Mouse (Mus musculus): ENCODE data around the gene Zfp652. TPM values are rescaled to one million over a fixed set of nuclear protein-coding genes. Genes with fewer than 3 reads are reported as not detected.
"Not testable (repeated sequence)": the region's sequence is repeated elsewhere in the genome, so short reads cannot be mapped to it uniquely, and the experiment has no call there.

Gene Zfp652
- polyA plus RNA-seq, 1 experiment from 2014 or later: 12.8 TPM

DNA sequence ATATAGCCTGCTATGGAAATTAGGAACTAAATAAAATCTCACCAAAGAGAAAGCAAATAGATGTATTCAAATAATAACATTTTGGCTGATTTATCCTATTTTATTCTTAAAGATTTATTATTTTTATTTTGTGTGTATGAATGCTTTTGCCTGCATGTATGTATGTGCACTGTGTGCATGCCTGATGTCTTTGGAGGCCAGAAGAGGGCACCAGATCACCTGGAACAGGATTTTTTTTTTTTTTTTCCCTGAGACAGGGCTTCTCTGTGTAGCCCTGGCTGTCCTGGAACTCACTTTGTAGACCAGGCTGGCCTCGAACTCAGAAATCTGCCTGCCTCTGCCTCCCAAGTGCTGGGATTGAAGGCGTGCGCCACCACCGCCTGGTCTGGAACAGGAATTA lies 42.7 kb downstream of the Zfp652 start:
- not testable (repeated sequence) for H3K4me3 ChIP-seq (ENCODE audit: low read depth, low read length); H3K27ac ChIP-seq (replicated peaks; ENCODE audit: low read depth, low read length)
- 100% methylated on average over 4 of the region's 4 CpGs for WGBS

DNA sequence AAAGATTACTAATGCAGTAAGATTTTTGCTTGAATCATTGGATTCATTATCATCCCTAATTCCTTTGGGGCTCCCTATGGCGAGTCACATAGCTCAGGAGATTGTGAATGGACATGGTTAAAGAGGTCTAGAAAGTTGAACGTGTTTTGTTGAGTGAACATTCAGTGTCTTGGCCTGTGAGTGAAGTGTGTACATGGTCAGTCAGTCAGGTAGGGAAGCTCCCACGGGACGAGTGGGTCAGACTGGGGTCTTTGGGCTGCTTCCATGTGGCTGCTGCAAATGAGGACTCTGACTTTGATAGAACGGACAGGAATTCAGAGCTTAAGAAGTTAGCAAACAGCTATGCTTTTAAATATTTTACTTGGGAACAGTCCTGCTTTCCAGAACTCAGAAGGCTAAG lies 48.0 kb downstream of the Zfp652 start:
- Histone ChIP-seq H3K9ac (replicated peaks; ENCODE audit: low read length) (no peak overlapping the region), H3K4me2 (ENCODE audit: low read depth, low read length) (no peak overlapping the region), H3K9me3 (replicated peaks; ENCODE audit: control insufficient read depth, low read length) (no peaks in the 10 kb centered on the region), H3K4me1 (ENCODE audit: control insufficient read depth, insufficient read depth, low read length) (no peaks in the 10 kb centered on the region), H3K27me3 (ENCODE audit: control insufficient read depth, insufficient read depth, low read length) (no peaks in the 10 kb centered on the region), H3K36me3 (replicated peaks; ENCODE audit: control insufficient read depth, insufficient read depth, low read depth, low read length) (no peaks in the 10 kb centered on the region), H3K27ac (replicated peaks; ENCODE audit: low read depth, low read length) (no peak overlapping the region), H3K4me3 (ENCODE audit: low read depth, low read length) (no peak overlapping the region)
- no peak for ATAC-seq (replicated peaks; ENCODE audit: insufficient number of reproducible peaks, low FRiP score, low TSS enrichment, low read depth)
- 88% methylated on average over 5 of the region's 5 CpGs for WGBS
- no peak for DNase-seq (ENCODE audit: low spot score)

More for the DNA sequence above, 42.7 kb downstream of the Zfp652 start:
- not testable (repeated sequence) for H3K4me1 ChIP-seq (ENCODE audit: control insufficient read depth, insufficient read depth, low read length); H3K27me3 ChIP-seq (ENCODE audit: control insufficient read depth, insufficient read depth, low read length); DNase-seq (ENCODE audit: low spot score); ATAC-seq (replicated peaks; ENCODE audit: insufficient number of reproducible peaks, low FRiP score, low TSS enrichment, low read depth); H3K9ac ChIP-seq (replicated peaks; ENCODE audit: low read length); H3K36me3 ChIP-seq (replicated peaks; ENCODE audit: control insufficient read depth, insufficient read depth, low read depth, low read length); H3K4me2 ChIP-seq (ENCODE audit: low read depth, low read length); H3K9me3 ChIP-seq (replicated peaks; ENCODE audit: control insufficient read depth, low read length)

DNA sequence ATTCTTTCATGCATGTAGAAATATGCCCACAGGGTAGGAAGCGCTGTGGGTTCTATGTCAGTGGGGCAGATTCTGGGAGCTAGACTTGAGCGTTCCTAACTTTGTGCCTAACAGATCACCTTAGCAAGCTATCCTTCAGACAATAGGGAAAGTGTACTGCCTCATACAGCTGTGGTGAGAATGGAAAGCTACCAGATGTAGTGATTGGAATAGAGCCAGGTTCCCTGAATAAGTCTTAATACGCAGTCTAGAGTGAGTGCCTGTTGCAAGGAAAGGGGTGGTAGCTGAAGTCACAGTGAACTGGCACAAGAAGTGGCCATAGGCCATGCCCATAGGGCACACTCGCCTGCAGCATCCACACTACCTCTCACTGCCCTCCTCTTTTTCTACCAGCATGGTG lies 50.5 kb downstream of the Zfp652 start:
- no peaks in the 10 kb centered on the region for H3K4me1 ChIP-seq (ENCODE audit: control insufficient read depth, insufficient read depth, low read length)
- ATAC-seq (replicated peaks; ENCODE audit: insufficient number of reproducible peaks, low FRiP score, low TSS enrichment, low read depth): no peak
- H3K36me3 ChIP-seq (replicated peaks; ENCODE audit: control insufficient read depth, insufficient read depth, low read depth, low read length): no peaks in the 10 kb centered on the region
- no peak overlapping the region for H3K9ac ChIP-seq (replicated peaks; ENCODE audit: low read length)
- DNase-seq (ENCODE audit: low spot score): no peak
- 89% methylated on average over 4 of the region's 4 CpGs for WGBS
- H3K4me2 ChIP-seq (ENCODE audit: low read depth, low read length): no peak overlapping the region
- no peak overlapping the region for H3K27ac ChIP-seq (replicated peaks; ENCODE audit: low read depth, low read length)
- no peak overlapping the region for H3K4me3 ChIP-seq (ENCODE audit: low read depth, low read length)
- no peaks in the 10 kb centered on the region for H3K9me3 ChIP-seq (replicated peaks; ENCODE audit: control insufficient read depth, low read length)
- no peaks in the 10 kb centered on the region for H3K27me3 ChIP-seq (ENCODE audit: control insufficient read depth, insufficient read depth, low read length)

DNA sequence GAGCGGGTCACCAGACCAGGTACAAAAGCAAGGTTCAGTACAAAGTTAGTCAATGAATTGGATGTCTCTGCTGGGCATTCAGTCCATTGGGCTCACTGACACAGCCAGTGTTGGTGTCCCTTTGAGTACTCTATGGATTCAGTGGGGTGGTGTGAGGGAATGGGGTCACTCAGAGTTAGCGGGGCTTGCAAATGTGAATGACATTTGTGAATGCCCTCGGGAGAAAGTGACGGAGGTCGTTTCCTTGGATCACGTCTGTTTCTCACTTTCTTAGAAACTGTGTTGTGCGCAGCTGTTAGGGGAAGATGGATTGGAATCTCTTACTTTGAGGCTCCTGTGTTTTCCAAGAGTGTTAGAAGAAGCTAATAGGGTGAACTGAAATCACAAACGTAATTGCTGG lies 52.3 kb downstream of the Zfp652 start:
- no peak overlapping the region for H3K9ac ChIP-seq (replicated peaks; ENCODE audit: low read length)
- no peak overlapping the region for H3K4me3 ChIP-seq (ENCODE audit: low read depth, low read length)
- no peaks in the 10 kb centered on the region for H3K4me1 ChIP-seq (ENCODE audit: control insufficient read depth, insufficient read depth, low read length)
- 73% methylated on average over 8 of the region's 8 CpGs for WGBS
- no peak overlapping the region for H3K4me2 ChIP-seq (ENCODE audit: low read depth, low read length)
- no peak overlapping the region for H3K27ac ChIP-seq (replicated peaks; ENCODE audit: low read depth, low read length)
- H3K9me3 ChIP-seq (replicated peaks; ENCODE audit: control insufficient read depth, low read length): no peaks in the 10 kb centered on the region
- no peaks in the 10 kb centered on the region for H3K36me3 ChIP-seq (replicated peaks; ENCODE audit: control insufficient read depth, insufficient read depth, low read depth, low read length)
- H3K27me3 ChIP-seq (ENCODE audit: control insufficient read depth, insufficient read depth, low read length): no peaks in the 10 kb centered on the region
- no peak for DNase-seq (ENCODE audit: low spot score)
- no peak for ATAC-seq (replicated peaks; ENCODE audit: insufficient number of reproducible peaks, low FRiP score, low TSS enrichment, low read depth)

DNA sequence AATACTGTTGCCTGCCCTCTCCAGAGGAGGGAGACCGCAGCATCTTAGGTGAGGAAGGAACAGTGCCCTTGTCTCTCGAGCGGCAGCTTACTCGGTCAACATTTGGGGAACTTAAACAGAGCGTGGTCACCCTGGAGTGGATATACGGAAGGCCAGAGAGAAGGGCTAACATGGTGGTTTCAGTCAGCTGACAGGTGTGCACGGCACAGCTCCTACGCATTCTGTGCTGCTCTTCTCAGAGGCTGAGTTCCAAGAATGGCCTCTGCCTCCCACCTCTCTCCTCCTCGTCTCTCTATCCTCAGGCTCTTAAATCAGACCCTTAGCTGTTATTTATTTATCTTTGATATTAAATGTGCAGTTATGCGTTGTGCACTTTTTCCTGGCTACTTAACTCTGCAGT lies 52.9 kb downstream of the Zfp652 start:
- ATAC-seq (replicated peaks; ENCODE audit: insufficient number of reproducible peaks, low FRiP score, low TSS enrichment, low read depth) (no peak), DNase-seq (ENCODE audit: low spot score) (no peak)
- Histone ChIP-seq H3K27me3 (ENCODE audit: control insufficient read depth, insufficient read depth, low read length) (no peaks in the 10 kb centered on the region), H3K36me3 (replicated peaks; ENCODE audit: control insufficient read depth, insufficient read depth, low read depth, low read length) (no peaks in the 10 kb centered on the region), H3K9me3 (replicated peaks; ENCODE audit: control insufficient read depth, low read length) (no peaks in the 10 kb centered on the region), H3K4me2 (ENCODE audit: low read depth, low read length) (no peak overlapping the region), H3K4me3 (ENCODE audit: low read depth, low read length) (no peak overlapping the region), H3K4me1 (ENCODE audit: control insufficient read depth, insufficient read depth, low read length) (no peaks in the 10 kb centered on the region), H3K9ac (replicated peaks; ENCODE audit: low read length) (no peak overlapping the region), H3K27ac (replicated peaks; ENCODE audit: low read depth, low read length) (no peak overlapping the region)
- 87% methylated on average over 10 of the region's 10 CpGs for WGBS

DNA sequence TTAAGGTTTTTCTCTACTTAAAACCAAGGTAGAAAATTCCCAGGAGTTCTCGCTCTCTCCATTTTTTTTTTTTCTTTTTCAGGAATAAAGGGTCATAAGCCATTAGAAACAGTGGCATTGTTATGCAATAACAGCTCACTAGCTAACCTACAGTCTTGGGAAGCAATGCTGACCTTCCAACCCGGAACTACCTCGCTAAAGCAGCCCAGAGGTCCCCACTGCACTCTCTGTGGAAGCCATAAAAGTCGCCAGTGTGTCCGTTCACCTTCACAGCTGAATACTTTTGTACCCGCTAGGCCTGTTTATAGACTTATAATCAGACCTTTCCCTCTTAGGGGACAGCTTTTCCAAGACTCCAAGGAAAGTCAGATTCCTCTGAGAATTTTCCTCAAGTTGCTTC lies 55.8 kb downstream of the Zfp652 start:
- Histone ChIP-seq H3K27ac (replicated peaks; ENCODE audit: low read depth, low read length) (no peak overlapping the region), H3K4me1 (ENCODE audit: control insufficient read depth, insufficient read depth, low read length) (no peaks in the 10 kb centered on the region; the same call in 1 of the 2 replicates), H3K9ac (replicated peaks; ENCODE audit: low read length) (no peak overlapping the region), H3K4me2 (ENCODE audit: low read depth, low read length) (no peak overlapping the region), H3K36me3 (replicated peaks; ENCODE audit: control insufficient read depth, insufficient read depth, low read depth, low read length) (no peaks in the 10 kb centered on the region), H3K9me3 (replicated peaks; ENCODE audit: control insufficient read depth, low read length) (no peaks in the 10 kb centered on the region), H3K4me3 (ENCODE audit: low read depth, low read length) (no peak overlapping the region), H3K27me3 (ENCODE audit: control insufficient read depth, insufficient read depth, low read length) (no peaks in the 10 kb centered on the region)
- ATAC-seq (replicated peaks; ENCODE audit: insufficient number of reproducible peaks, low FRiP score, low TSS enrichment, low read depth) (no peak), DNase-seq (ENCODE audit: low spot score) (no peak)
- WGBS: 88% methylated on average over 6 of the region's 6 CpGs

DNA sequence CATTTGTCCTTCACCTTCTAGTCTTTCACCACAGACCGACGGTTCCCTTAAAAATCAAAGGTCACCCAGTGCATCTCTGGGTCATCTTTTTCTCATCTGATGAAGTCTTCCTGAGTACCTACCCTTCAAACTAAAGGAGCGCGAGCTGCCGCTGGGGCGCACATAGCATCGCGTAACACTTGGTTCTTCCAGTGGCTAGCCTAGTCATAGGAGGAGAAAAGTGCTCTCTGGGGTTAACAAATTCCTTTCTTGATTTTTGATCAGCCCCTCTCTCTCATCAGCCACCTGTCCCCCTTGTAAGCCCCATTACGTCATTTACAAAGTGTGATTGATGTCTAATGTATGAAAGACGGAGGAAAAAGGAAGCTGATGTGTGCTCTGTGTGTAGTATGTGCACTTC lies 56.7 kb downstream of the Zfp652 start:
- ATAC-seq (replicated peaks; ENCODE audit: insufficient number of reproducible peaks, low FRiP score, low TSS enrichment, low read depth) (no peak), DNase-seq (ENCODE audit: low spot score) (no peak)
- H3K27me3 ChIP-seq (ENCODE audit: control insufficient read depth, insufficient read depth, low read length): no peaks in the 10 kb centered on the region
- no peak overlapping the region for H3K27ac ChIP-seq (replicated peaks; ENCODE audit: low read depth, low read length)
- H3K9ac ChIP-seq (replicated peaks; ENCODE audit: low read length): no peak overlapping the region
- WGBS: 88% methylated on average over 10 of the region's 10 CpGs
- no peaks in the 10 kb centered on the region for H3K9me3 ChIP-seq (replicated peaks; ENCODE audit: control insufficient read depth, low read length)
- no peak overlapping the region for H3K4me2 ChIP-seq (ENCODE audit: low read depth, low read length)
- H3K4me1 ChIP-seq (ENCODE audit: control insufficient read depth, insufficient read depth, low read length): no peaks in the 10 kb centered on the region; the same call in 1 of the 2 replicates
- no peaks in the 10 kb centered on the region for H3K36me3 ChIP-seq (replicated peaks; ENCODE audit: control insufficient read depth, insufficient read depth, low read depth, low read length)
- H3K4me3 ChIP-seq (ENCODE audit: low read depth, low read length): no peak overlapping the region

DNA sequence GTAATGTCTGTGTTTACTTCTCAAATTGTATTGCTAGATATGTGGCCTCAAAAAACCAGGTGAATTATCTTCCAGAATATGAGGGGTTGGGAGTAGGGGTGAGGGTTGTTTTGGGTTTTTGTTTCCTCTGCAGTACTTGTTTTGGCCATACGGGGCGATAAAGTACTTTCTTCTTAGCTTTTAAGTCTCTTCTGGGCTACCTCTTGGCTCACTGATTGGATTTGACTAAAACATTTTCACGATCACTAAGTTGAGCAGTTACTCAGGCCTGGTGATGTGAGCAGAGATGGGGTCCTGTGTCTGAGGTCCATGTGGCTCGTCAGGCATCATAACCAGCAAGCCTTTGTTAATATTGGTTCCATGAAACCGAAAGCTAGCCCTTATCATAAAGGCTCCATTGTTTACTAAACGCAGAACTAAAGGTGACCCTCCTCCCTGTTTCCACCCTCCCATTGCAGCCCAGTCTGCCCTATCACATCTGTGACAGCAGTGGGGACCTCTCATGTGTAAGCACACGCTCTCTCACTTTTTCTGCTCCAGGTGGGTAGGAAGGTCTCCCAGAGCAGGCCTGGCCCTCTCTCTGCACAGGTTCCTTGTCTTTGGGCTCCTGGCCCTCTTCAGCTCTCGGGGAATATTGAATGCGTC lies 58.4 kb downstream of the Zfp652 start:
- Histone ChIP-seq H3K4me1 (ENCODE audit: control insufficient read depth, insufficient read depth, low read length) (no peaks in the 10 kb centered on the region; the same call in 1 of the 2 replicates), H3K4me2 (ENCODE audit: low read depth, low read length) (no peak overlapping the region), H3K36me3 (replicated peaks; ENCODE audit: control insufficient read depth, insufficient read depth, low read depth, low read length) (no peaks in the 10 kb centered on the region), H3K4me3 (ENCODE audit: low read depth, low read length) (no peak overlapping the region), H3K27me3 (ENCODE audit: control insufficient read depth, insufficient read depth, low read length) (no peaks in the 10 kb centered on the region), H3K9me3 (replicated peaks; ENCODE audit: control insufficient read depth, low read length) (no peaks in the 10 kb centered on the region), H3K9ac (replicated peaks; ENCODE audit: low read length) (peak overlapping the region; percentile 19; the same call in 1 of the 2 replicates), H3K27ac (replicated peaks; ENCODE audit: low read depth, low read length) (no peak overlapping the region)
- WGBS: 54% methylated on average over 9 of the region's 9 CpGs
- DNase-seq (ENCODE audit: low spot score) (peak; percentile 50), ATAC-seq (replicated peaks; ENCODE audit: insufficient number of reproducible peaks, low FRiP score, low TSS enrichment, low read depth) (no peak)
